Mouse (Mus musculus) effector memory CD4-positive, alpha-beta T cell, adult 5 months (primary cell): ENCODE results near the gene Plod1. TPM values are rescaled to one million over a fixed set of nuclear protein-coding genes. Genes with fewer than 3 reads are reported as not detected.

ENCODE experiments used
- polyA plus RNA-seq: library from polyadenylated mRNA; unstranded; fragments of 100-300 nt; shearing (Covaris generic); gene quantifications from one replicate; pipeline ENCODE4 v1.2.1, GENCODE M21; 2017

The Plod1 gene
- polyA plus RNA-seq = 4.0 TPM

DNA sequence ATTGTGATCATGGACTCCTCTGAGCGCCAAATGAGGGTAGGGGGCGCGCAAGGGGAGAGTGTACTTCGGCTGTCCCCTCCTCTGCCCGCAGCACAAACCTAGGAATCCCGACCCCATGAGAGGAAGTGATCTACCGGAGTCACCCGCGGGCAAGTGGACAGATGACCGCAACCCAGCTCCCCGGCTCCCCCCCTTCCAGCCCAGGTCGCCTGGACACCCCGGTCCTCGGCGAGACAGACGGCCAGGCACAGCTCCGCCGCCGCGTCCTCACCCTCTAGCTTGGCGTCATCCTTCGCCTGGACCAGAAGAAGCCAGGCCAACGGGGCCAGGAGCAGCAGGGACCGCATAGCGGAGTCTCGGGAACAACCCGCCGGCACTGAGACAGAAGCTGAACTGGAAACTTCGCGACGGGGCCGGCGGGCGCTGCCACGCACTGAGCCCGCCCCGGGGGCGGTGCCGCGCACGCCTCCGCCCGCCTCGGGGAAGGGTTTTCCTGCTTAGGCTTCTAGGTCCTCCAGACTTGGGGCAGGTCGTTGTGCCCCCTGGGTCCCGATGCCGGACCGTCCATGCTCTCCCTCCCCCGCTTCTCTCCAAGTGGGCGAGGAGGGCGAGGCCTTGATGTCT is at the start of gene Plod1:
TSS of gene Plod1 (minus strand) at position 437 of the 624 bp plus-strand sequence.

DNA sequence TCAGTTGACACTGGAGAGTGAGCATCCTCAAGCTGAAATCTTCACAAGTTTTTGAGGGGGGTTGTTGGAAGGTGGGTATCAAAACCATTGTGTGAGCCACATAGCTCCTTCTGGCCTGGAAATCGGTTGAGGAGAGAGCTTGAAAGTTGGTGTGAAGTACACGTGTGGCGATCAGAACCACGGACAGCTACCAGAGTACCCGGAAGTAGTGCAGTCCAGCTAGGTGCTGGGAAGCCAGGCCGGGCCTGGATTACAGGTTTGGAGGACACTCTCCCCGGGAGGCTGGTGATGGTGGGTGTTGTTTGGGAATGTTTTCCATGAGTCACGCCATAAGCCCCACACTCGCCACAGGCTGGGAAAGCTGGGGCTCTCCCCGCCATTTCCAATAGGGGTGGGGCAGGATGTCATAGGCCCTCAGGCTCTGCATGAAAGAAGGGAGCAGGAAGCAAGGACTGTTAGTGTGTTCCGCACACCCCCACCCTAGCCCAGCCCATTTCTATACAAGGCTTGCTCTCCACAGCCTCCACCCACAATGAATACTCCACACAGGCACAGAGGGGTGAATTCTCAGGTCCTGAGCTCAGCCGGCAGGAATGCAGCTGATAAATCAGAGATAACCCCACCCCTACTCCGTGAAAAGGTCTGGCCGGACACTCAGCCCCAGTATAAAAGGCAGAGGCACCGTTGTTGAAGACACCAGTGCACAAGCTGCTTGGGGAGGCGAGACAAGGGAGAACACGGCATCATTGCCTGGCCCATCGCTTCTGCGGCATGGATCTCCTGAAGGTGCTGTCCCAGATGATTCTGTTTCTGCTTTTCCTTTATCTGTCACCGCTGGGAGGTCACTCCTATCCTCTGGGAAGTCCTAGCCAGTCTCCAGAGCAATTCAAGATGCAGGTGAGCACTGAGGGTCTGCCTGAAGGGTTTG is 48.9 kb upstream of the Plod1 start, which contains the start of gene Nppb:
TSS of gene Nppb (plus strand) at position 584 of the 928 bp plus-strand sequence.

DNA sequence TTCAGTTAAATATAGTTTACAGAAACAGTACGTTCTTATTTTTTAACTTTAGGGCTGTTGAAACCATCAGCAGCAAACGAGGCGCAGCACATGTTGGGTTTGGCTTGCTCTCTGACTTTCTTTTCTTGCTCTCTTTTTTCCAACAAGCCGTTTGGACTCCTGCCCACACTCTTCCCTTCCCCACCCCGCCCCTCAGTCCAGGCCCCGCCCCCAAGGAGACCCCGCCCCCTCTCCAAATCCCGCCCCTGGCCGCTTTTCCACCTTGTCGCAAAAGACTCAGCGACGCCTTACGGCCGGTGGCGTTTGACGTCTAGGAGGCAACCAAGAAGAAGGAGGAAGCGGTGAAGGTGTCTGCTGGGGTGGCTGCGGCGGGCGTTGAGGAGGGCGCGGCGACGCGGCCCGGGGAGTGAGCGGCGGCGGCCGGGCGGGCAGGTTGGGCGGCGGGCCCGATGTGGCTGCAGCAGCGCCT is 4.0 kb upstream of the Plod1 start, which contains the start of gene 2510039O18Rik:
TSS of gene 2510039O18Rik (plus strand) at position 320 of the 469 bp plus-strand sequence.

DNA sequence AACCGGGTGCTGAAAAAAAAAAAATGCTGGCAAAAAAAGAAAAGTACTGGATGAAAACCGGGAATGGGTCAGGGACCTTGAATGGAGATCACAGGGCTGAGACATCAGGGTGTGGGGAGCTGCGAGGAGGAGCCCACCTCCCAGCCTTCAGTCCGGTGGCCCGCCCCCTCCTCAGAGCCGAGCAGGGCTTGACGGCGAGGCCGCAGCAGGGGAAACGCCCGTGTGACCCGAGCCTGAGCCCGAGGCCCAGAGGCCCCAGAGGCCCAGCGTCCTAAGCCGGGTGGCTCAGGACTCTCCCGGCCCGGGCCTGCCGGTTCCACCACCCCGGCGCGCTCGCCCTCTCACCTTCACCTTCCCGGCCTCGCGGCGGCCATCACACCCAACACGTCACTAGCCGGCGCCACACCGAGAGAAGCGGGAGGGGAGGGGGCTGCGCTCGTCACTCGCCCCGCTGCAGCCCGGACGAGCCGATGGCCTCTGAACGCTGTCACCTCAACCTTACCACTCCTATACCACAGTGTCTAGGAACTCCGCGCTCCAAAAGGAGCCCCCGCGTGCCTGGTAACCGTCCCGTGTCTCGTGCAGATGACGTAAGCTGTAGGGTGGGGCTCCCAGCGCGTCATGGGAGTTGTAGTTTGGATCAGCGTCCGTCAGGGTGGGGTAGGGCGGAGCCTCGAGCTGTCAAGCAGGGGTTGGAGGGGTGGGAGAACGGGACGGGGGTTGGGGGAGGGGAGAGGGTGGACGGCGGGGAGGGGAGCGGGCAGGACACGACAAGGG is 32.1 kb downstream of the Plod1 start, which contains the start of gene Mfn2:
TSS of gene Mfn2 (minus strand) at position 392 of the 777 bp plus-strand sequence.

DNA sequence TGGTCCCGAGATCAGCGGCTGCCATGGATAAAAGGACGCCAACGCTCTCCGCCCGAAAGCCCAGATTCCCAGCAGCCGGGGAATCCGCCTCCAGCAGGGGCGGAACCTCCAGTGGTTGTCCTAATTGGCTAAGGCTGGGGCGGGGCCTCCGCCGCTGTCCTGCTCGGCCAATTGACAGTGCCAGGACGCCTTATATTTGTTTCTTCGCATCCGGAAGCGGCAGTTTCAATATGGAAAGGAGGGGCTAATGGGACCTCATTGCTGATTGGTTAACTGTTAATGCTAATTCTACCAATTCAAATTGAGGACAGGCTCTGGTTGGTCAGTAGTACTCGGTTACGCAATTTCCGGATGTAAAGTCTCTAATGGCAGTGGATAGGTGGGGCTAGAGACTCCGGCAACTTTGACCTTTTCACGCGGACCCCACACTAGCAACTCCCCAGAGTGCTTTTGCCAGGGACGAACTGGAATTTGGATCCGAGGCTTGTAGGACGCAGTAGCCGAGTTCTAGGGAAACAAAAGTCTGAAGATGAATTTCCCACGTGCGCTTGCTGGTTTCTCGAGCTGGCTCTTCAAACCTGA is 68.0 kb downstream of the Plod1 start, which contains the start of the genes Miip and Fv1:
TSS of gene Miip (minus strand) at position 367 of the 582 bp plus-strand sequence.
TSS of gene Fv1 (plus strand) at position 530 of the 582 bp plus-strand sequence.

Other genes starting within 250 kb of the Plod1 start
- gene Zfp534, start 234.2 kb downstream of the Plod1 start, polyA plus RNA-seq = not detected
- 12.6 TPM for gene Zfp984, start 127.0 kb downstream of the Plod1 start, polyA plus RNA-seq
- 4.6 TPM for gene Zfp933, start 88.4 kb downstream of the Plod1 start, polyA plus RNA-seq
- 70.6 TPM for gene Miip, start 68.0 kb downstream of the Plod1 start, polyA plus RNA-seq
- gene Fv1, start 67.8 kb downstream of the Plod1 start, polyA plus RNA-seq = 4.5 TPM
- gene Mfn2, start 32.1 kb downstream of the Plod1 start, polyA plus RNA-seq = 30.7 TPM
- 81.7 TPM for gene 2510039O18Rik, start 4.1 kb upstream of the Plod1 start, polyA plus RNA-seq
- not detected for gene Nppb, start 49.0 kb upstream of the Plod1 start, polyA plus RNA-seq
- not detected for gene Nppa, start 64.0 kb upstream of the Plod1 start, polyA plus RNA-seq
- 11.0 TPM for gene Clcn6, start 102.1 kb upstream of the Plod1 start, polyA plus RNA-seq
- 30.3 TPM for gene Mthfr, start 102.3 kb upstream of the Plod1 start, polyA plus RNA-seq
- gene Agtrap, start 151.3 kb upstream of the Plod1 start, polyA plus RNA-seq = 11.3 TPM
- 30.8 TPM for gene Mad2l2, start 193.6 kb upstream of the Plod1 start, polyA plus RNA-seq
- gene Draxin, start 193.9 kb upstream of the Plod1 start, polyA plus RNA-seq = not detected
- gene Fbxo6, start 215.4 kb upstream of the Plod1 start, polyA plus RNA-seq = 30.0 TPM
- gene Fbxo44, start 223.7 kb upstream of the Plod1 start, polyA plus RNA-seq = 4.5 TPM
- 0.29 TPM for gene Fbxo2, start 223.9 kb upstream of the Plod1 start, polyA plus RNA-seq